Mouse (Mus musculus) cerebellum, postnatal 4 days (tissue): ENCODE measurements around the gene Rcvrn.

Experiments
- DNase-seq, 2 experiments: peaks; one replicate each; pipeline ENCODE4 v3.0.0; 2022; ENCODE audit warnings: low spot score in 2 of 2, mixed read lengths in 1 of 2

The Rcvrn gene

GRCm38 (mm10) chr11:67694703-67695376 is at the start of gene Rcvrn:
TSS of gene Rcvrn (plus strand) at chr11:67695326.
- DNase-seq: no peak

- peak; percentile 85 to 90 for DNase-seq
Observed at GRCm38 (mm10) chr11:67647745-67648144, 47.4 kb upstream of the Rcvrn start.

GRCm38 (mm10) chr11:67648651-67649407 is 46.3 kb upstream of the Rcvrn start:
- DNase-seq: peak in 1 of 2 experiments; percentile 38

- no peak for DNase-seq
Observed at GRCm38 (mm10) chr11:67649971-67650707, 45.0 kb upstream of the Rcvrn start.

- no peak for DNase-seq
Observed at GRCm38 (mm10) chr11:67651731-67652130, 43.4 kb upstream of the Rcvrn start.

GRCm38 (mm10) chr11:67652194-67652892 is 42.8 kb upstream of the Rcvrn start:
- peak in 1 of 2 experiments; percentile 73 for DNase-seq

GRCm38 (mm10) chr11:67652893-67653255 is 42.3 kb upstream of the Rcvrn start:
- DNase-seq: no peak

GRCm38 (mm10) chr11:67653521-67654090 is 41.5 kb upstream of the Rcvrn start:
- no peak for DNase-seq

GRCm38 (mm10) chr11:67654514-67654913 is 40.6 kb upstream of the Rcvrn start:
- DNase-seq: no peak

GRCm38 (mm10) chr11:67655236-67655959 is 39.7 kb upstream of the Rcvrn start:
- DNase-seq: peak in 1 of 2 experiments; percentile 65

GRCm38 (mm10) chr11:67656366-67656765 is 38.8 kb upstream of the Rcvrn start:
- no peak for DNase-seq

- DNase-seq: no peak
Observed at GRCm38 (mm10) chr11:67656811-67657210, 38.3 kb upstream of the Rcvrn start.

- peak in 1 of 2 experiments; percentile 65 for DNase-seq
Observed at GRCm38 (mm10) chr11:67657685-67658382, 37.3 kb upstream of the Rcvrn start.

GRCm38 (mm10) chr11:67661465-67661864 is 33.7 kb upstream of the Rcvrn start:
- no peak for DNase-seq

GRCm38 (mm10) chr11:67663437-67663836 is 31.7 kb upstream of the Rcvrn start:
- DNase-seq: no peak

GRCm38 (mm10) chr11:67664261-67664660 is 30.9 kb upstream of the Rcvrn start:
- DNase-seq: no peak

GRCm38 (mm10) chr11:67664918-67665317 is 30.2 kb upstream of the Rcvrn start:
- DNase-seq: no peak

GRCm38 (mm10) chr11:67666129-67666528 is 29.0 kb upstream of the Rcvrn start:
- no peak for DNase-seq

GRCm38 (mm10) chr11:67667531-67668332 is 27.4 kb upstream of the Rcvrn start:
- DNase-seq: peak; percentile 58 to 83
